Mouse (Mus musculus): Measurements from ENCODE around the gene Cfap97d2. TPM values are rescaled to one million over a fixed set of nuclear protein-coding genes. Genes with fewer than 3 reads are reported as not detected.

Cfap97d2 gene
- polyA plus RNA-seq, 1 experiment: not detected

- no peak for TF ChIP-seq GATA1 (IDR thresholded peaks at IDR 0.05; ENCODE audit: low read length)
- no peak for TF ChIP-seq TAL1 (IDR thresholded peaks at IDR 0.05; ENCODE audit: low read length)
- no peaks in the 10 kb centered on the region for H3K9me3 ChIP-seq (ENCODE audit: control insufficient read depth, low read length)
- peaks cover 3% of the 10 kb centered on the region; the same call in 1 of the 2 replicates for H3K27me3 ChIP-seq (ENCODE audit: control insufficient read depth)
- H3K36me3 ChIP-seq (ENCODE audit: control insufficient read depth): no peaks in the 10 kb centered on the region
- no peak overlapping the region for H3K4me3 ChIP-seq (replicated peaks)
- H3K4me1 ChIP-seq (ENCODE audit: control insufficient read depth): peaks cover 2% of the 10 kb centered on the region
Observed at GRCm38 (mm10) chr8:13747626-13748025, 41.9 kb downstream of the Cfap97d2 start.

DNA sequence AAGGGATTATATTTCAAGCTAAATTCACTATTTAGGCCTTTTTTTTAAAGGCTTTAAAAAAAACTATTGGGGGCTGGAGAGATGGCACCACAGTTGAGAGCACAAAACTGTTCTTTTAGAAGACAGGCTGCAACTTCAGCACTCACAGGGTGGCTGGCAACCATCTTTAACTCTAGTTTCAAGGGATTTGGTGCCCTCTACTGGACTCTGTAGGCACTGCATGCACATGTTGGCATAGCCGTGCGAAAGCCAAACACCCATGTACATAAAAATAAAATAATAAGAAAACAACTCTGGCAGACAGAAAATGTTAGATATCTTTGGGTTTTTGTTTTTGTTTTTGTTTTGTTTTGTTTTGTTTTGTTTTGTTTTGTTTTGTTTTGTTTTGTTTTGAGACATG lies 48.0 kb downstream of the Cfap97d2 start:
- TF ChIP-seq GATA1 (IDR thresholded peaks at IDR 0.05; ENCODE audit: low read length): no peak
- no peak for TF ChIP-seq TAL1 (IDR thresholded peaks at IDR 0.05; ENCODE audit: low read length)
- H3K9me3 ChIP-seq (ENCODE audit: control insufficient read depth, low read length): no peaks in the 10 kb centered on the region
- peaks cover 2% of the 10 kb centered on the region; the same call in 1 of the 2 replicates for H3K27me3 ChIP-seq (ENCODE audit: control insufficient read depth)
- H3K4me1 ChIP-seq (ENCODE audit: control insufficient read depth): peaks cover 16% of the 10 kb centered on the region
- no peak overlapping the region for H3K4me3 ChIP-seq (replicated peaks)
- H3K36me3 ChIP-seq (ENCODE audit: control insufficient read depth): no peaks in the 10 kb centered on the region

- Histone ChIP-seq H3K4me3 (replicated peaks) (no peak overlapping the region), H3K9me3 (ENCODE audit: control insufficient read depth, low read length) (no peaks in the 10 kb centered on the region), H3K4me1 (ENCODE audit: control insufficient read depth) (peaks cover 22% of the 10 kb centered on the region), H3K27me3 (ENCODE audit: control insufficient read depth) (no peaks in the 10 kb centered on the region), H3K36me3 (ENCODE audit: control insufficient read depth) (peaks cover 17% of the 10 kb centered on the region)
- no peak for TF ChIP-seq TAL1 (IDR thresholded peaks at IDR 0.05; ENCODE audit: low read length)
- no peak for TF ChIP-seq GATA1 (IDR thresholded peaks at IDR 0.05; ENCODE audit: low read length)
Observed at GRCm38 (mm10) chr8:13756480-13756879, 50.8 kb downstream of the Cfap97d2 start.

DNA sequence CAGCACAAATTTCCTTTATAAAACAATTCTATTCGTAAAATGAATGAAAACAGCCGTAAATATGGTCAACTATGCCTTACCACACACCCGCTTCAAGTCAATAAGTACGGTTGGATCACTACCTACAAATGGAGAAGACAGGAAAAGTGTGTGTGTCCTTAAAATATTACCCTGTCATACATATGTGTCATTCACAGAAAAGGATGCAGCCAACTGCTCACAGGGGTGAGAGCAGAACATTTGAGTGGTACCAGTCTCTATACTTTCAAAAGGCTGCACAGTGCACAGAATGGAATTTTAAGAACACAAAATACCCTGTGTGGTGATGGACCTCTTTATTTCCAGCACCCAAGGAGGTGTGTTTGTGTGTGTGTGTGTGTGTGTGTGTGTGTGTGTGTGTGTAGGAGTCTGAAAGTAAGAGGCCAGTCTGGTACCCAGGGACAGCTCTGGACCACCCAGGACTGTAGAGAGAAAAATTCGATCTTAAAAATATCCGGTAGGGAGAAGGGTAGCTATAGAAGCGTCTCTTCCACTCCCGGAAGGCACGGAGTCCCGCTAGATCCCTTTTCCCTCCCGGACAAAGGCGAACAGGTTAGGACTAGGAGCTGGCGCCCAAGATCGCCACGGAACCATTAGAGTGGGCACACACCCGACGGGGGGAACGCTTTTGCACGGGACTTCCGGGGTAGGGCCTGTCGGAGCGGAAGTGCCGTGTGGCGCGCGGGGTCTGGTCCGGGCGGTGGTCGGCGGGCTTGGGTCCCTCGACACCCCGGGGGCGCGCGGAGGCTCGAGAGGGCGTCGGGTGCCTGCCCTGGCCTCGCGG lies 51.5 kb downstream of the Cfap97d2 start, which contains the start of gene Cdc16:
Gene Cdc16 (plus strand): TSS at position 695 of the 823 bp plus-strand sequence.
- Histone ChIP-seq H3K4me3 (replicated peaks) (peak within 1 kb of the TSS; percentile 83), H3K27me3 (ENCODE audit: control insufficient read depth) (no peaks in the 10 kb centered on the region), H3K9me3 (ENCODE audit: control insufficient read depth, low read length) (no peaks in the 10 kb centered on the region), H3K4me1 (ENCODE audit: control insufficient read depth) (peaks cover 22% of the 10 kb centered on the region), H3K36me3 (ENCODE audit: control insufficient read depth) (peaks cover 24% of the 10 kb centered on the region)
- TF ChIP-seq GATA1 (IDR thresholded peaks at IDR 0.05; ENCODE audit: low read length): no peak
- no peak for TF ChIP-seq TAL1 (IDR thresholded peaks at IDR 0.05; ENCODE audit: low read length)

GRCm38 (mm10) chr8:13757805-13758727 lies 52.4 kb downstream of the Cfap97d2 start:
- Histone ChIP-seq H3K4me1 (ENCODE audit: control insufficient read depth) (peaks cover 22% of the 10 kb centered on the region), H3K27me3 (ENCODE audit: control insufficient read depth) (no peaks in the 10 kb centered on the region), H3K9me3 (ENCODE audit: control insufficient read depth, low read length) (no peaks in the 10 kb centered on the region), H3K4me3 (replicated peaks) (peak overlapping the region; percentile 83), H3K36me3 (ENCODE audit: control insufficient read depth) (peaks cover 33% of the 10 kb centered on the region)
- TF ChIP-seq TAL1 (IDR thresholded peaks at IDR 0.05; ENCODE audit: low read length) (no peak), GATA1 (IDR thresholded peaks at IDR 0.05; ENCODE audit: low read length) (no peak)

GRCm38 (mm10) chr8:13769206-13769605 lies 63.5 kb downstream of the Cfap97d2 start:
- H3K36me3 ChIP-seq (ENCODE audit: control insufficient read depth): peaks cover 95% of the 10 kb centered on the region
- no peak overlapping the region for H3K4me3 ChIP-seq (replicated peaks)
- no peak for TF ChIP-seq TAL1 (IDR thresholded peaks at IDR 0.05; ENCODE audit: low read length)
- no peak for TF ChIP-seq GATA1 (IDR thresholded peaks at IDR 0.05; ENCODE audit: low read length)
- no peaks in the 10 kb centered on the region for H3K4me1 ChIP-seq (ENCODE audit: control insufficient read depth)
- no peaks in the 10 kb centered on the region for H3K9me3 ChIP-seq (ENCODE audit: control insufficient read depth, low read length)
- H3K27me3 ChIP-seq (ENCODE audit: control insufficient read depth): no peaks in the 10 kb centered on the region

DNA sequence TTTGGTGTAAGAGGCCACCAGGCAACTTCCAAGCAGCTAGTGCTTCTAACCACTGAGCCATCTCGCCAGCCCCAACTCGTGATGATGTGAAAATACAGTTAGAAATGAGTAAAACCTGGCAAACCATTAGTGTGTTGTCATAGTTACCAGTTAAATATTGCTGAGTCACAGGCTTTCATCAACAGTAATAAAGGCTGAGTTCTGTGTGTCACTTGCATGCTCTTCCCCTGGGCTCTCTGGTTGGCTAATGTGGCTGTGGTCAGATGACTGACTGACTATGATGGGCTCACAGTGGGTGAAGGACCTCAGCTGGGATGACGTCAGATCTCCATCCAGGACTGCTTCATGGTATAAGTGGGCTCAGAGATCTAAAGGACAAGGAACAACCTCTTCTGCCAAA lies 74.8 kb downstream of the Cfap97d2 start:
- Histone ChIP-seq H3K27me3 (ENCODE audit: control insufficient read depth) (no peaks in the 10 kb centered on the region), H3K36me3 (ENCODE audit: control insufficient read depth) (peaks cover 66% of the 10 kb centered on the region), H3K4me1 (ENCODE audit: control insufficient read depth) (peaks cover 22% of the 10 kb centered on the region), H3K4me3 (replicated peaks) (no peak overlapping the region), H3K9me3 (ENCODE audit: control insufficient read depth, low read length) (no peaks in the 10 kb centered on the region)
- TF ChIP-seq GATA1 (IDR thresholded peaks at IDR 0.05; ENCODE audit: low read length) (no peak), TAL1 (IDR thresholded peaks at IDR 0.05; ENCODE audit: low read length) (no peak)

- no peaks in the 10 kb centered on the region for H3K9me3 ChIP-seq (ENCODE audit: control insufficient read depth, low read length)
- peaks cover 39% of the 10 kb centered on the region for H3K36me3 ChIP-seq (ENCODE audit: control insufficient read depth)
- no peak for TF ChIP-seq GATA1 (IDR thresholded peaks at IDR 0.05; ENCODE audit: low read length)
- TF ChIP-seq TAL1 (IDR thresholded peaks at IDR 0.05; ENCODE audit: low read length): no peak
- peak within 1 kb of the TSS; percentile 86 for H3K4me3 ChIP-seq (replicated peaks)
- H3K4me1 ChIP-seq (ENCODE audit: control insufficient read depth): peaks cover 31% of the 10 kb centered on the region
- H3K27me3 ChIP-seq (ENCODE audit: control insufficient read depth): no peaks in the 10 kb centered on the region
Observed at GRCm38 (mm10) chr8:13785250-13785763, 79.6 kb downstream of the Cfap97d2 start, which contains the start of gene Upf3a. Gene Upf3a, plus strand, starts transcription at chr8:13785615.

Data from erythroblast, embryonic 14.5 days (primary cell).